Mouse (Mus musculus) limb, embryonic 11.5 days (tissue): ENCODE data around the gene Pilrb2. TPM values are rescaled to one million over a fixed set of nuclear protein-coding genes. Genes with fewer than 3 reads are reported as not detected.

Experiments used
- polyA plus RNA-seq: library from polyadenylated mRNA; unstranded; fragments of >200 nt; fragmentation: Nextera tagmentation; extraction: Ambion mirVana; gene quantifications from 2 replicates; pipeline ENCODE4 v1.2.1, GENCODE M21; 2014

The Pilrb2 gene
- polyA plus RNA-seq, 1 experiment from 2014 or later, result not detected

Other genes starting within 250 kb of the Pilrb2 start
- 0.11 and 0.24 TPM in 2 replicates for gene Fbxo24, start 242.8 kb downstream of the Pilrb2 start, polyA plus RNA-seq
- 31.1 and 35.3 TPM in 2 replicates for gene Lrch4, start 242.7 kb downstream of the Pilrb2 start, polyA plus RNA-seq
- gene Gm20605, start 242.6 kb downstream of the Pilrb2 start, polyA plus RNA-seq, result 6.5 and 11.5 TPM in 2 replicates
- gene Sap25, start 230.5 kb downstream of the Pilrb2 start, polyA plus RNA-seq, result 8.2 and 9.2 TPM in 2 replicates
- 0.31 and 0.47 TPM in 2 replicates for gene Irs3, start 226.1 kb downstream of the Pilrb2 start, polyA plus RNA-seq
- gene Agfg2, start 187.1 kb downstream of the Pilrb2 start, polyA plus RNA-seq, result 14.1 and 15.4 TPM in 2 replicates
- gene Nyap1, start 130.2 kb downstream of the Pilrb2 start, polyA plus RNA-seq, result 1.2 and 1.8 TPM in 2 replicates
- gene Tsc22d4, start 126.1 kb downstream of the Pilrb2 start, polyA plus RNA-seq, result 96.0 and 101 TPM in 2 replicates
- 61.4 and 62.0 TPM in 2 replicates for gene Ppp1r35, start 93.0 kb downstream of the Pilrb2 start, polyA plus RNA-seq
- gene Mepce, start 84.2 kb downstream of the Pilrb2 start, polyA plus RNA-seq, result 12.0 and 12.2 TPM in 2 replicates
- 19.6 and 20.1 TPM in 2 replicates for gene Zcwpw1, start 84.0 kb downstream of the Pilrb2 start, polyA plus RNA-seq
- gene Pilra, start 35.5 kb downstream of the Pilrb2 start, polyA plus RNA-seq, result 0.24 and 0.43 TPM in 2 replicates
- gene Pilrb1, start 13.7 kb downstream of the Pilrb2 start, polyA plus RNA-seq, result 0.13 TPM in 1 of 2 replicates, not detected in the other
- gene Cyp3a13, start 49.8 kb upstream of the Pilrb2 start, polyA plus RNA-seq, result not detected in 2 replicates
- gene Gjc3, start 91.3 kb upstream of the Pilrb2 start, polyA plus RNA-seq, result 0.14 TPM in 1 of 2 replicates, not detected in the other
- not detected in 2 replicates for gene Azgp1, start 109.7 kb upstream of the Pilrb2 start, polyA plus RNA-seq
- gene Smok3a, start 149.4 kb upstream of the Pilrb2 start, polyA plus RNA-seq, result not detected in 2 replicates
- not detected in 2 replicates for gene Smok3b, start 149.6 kb upstream of the Pilrb2 start, polyA plus RNA-seq
- not detected in 2 replicates for gene Smok3c, start 181.4 kb upstream of the Pilrb2 start, polyA plus RNA-seq
- 31.5 and 39.9 TPM in 2 replicates for gene Zkscan1, start 213.3 kb upstream of the Pilrb2 start, polyA plus RNA-seq
- 94.4 and 96.4 TPM in 2 replicates for gene Zscan21, start 245.1 kb upstream of the Pilrb2 start, polyA plus RNA-seq